Mouse (Mus musculus): ENCODE results near the gene Veph1.

DNA sequence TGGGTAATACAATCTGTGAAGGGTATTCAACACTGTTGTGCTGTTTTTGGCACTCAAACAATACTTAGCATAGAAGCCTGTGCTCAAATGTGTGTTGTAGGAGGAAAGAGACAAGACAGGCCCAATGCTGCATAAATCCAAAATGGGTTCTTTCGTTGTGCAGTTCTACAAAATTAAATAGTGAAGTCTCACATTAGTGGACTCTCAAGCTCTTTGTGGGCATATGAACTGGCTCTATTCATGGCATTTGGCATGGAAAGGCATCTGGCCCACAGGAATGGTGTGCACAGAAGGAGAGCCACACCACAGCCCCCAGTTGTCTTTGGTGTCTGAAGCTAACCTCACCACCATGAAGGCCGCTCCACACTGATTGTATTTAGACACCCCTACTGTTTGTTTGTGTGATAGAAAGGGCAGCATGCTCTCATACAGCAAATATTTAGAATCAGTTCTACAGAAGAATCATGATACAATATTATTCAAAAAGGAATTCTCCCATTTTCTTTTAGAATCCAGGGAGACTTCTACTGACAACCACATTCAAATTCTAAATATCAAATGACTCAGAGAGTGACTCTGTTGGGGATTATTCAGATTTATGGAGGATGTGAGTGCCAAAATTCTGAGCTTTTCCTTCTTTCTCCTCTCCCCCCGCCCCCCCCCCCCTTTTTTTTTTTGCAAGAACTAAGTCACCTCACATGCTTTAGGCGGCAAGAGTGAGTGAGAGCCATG, 215.8 kb downstream of the Veph1 start:
- no peak for TF ChIP-seq CTCF (IDR thresholded peaks at IDR 0.05; ENCODE audit: borderline replicate concordance, control insufficient read depth, extremely low read depth, insufficient read depth, low read length, poor library complexity)
- TF ChIP-seq POLR2A (IDR thresholded peaks at IDR 0.05; ENCODE audit: control insufficient read depth, extremely low read depth, insufficient read depth, low read length, poor library complexity), result no peak
